Mouse (Mus musculus): ENCODE measurements around the gene Fndc3b. TPM values are rescaled to one million over a fixed set of nuclear protein-coding genes. Genes with fewer than 3 reads are reported as not detected.

Fndc3b gene
- polyA plus RNA-seq, 1 experiment from 2014 or later: 12.3 TPM

DNA sequence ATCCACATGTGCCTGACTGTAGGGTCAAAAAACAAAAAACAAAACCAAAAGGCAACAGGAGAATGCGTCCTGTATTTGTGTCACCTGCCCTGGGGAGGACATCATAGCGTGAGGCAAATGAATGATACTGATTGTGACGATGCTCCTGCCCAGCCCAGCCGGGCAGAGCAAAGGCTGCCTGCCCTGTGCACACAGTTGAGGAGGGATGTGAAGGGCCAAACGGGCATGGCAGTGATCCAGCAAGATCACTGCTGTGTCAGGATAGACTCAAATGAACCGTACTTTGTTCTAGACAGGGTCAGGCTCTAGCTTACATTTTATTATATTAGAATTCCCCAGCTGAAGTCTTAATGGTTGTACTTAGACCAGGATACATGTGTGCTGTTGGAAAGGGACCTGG is 219.3 kb downstream of the Fndc3b start:
- no peak overlapping the region for H3K27ac ChIP-seq (ENCODE audit: low read depth, low read length)
- H3K27me3 ChIP-seq (replicated peaks; ENCODE audit: control insufficient read depth, insufficient read depth, low read length): no peaks in the 10 kb centered on the region
- H3K4me1 ChIP-seq (replicated peaks; ENCODE audit: control insufficient read depth, insufficient read depth, low read length): no peaks in the 10 kb centered on the region
- H3K9me3 ChIP-seq (ENCODE audit: control insufficient read depth, low read length): no peaks in the 10 kb centered on the region
- no peak for ATAC-seq (replicated peaks; ENCODE audit: low FRiP score)
- DNase-seq (ENCODE audit: low spot score): no peak
- WGBS: 88% methylated on average over 6 of the region's 6 CpGs
- H3K36me3 ChIP-seq (ENCODE audit: control insufficient read depth, insufficient read depth, low read length): peaks cover 10% of the 10 kb centered on the region
- no peak overlapping the region for H3K9ac ChIP-seq (ENCODE audit: low read depth, low read length)
- no peak overlapping the region for H3K4me2 ChIP-seq
- no peak overlapping the region for H3K4me3 ChIP-seq (ENCODE audit: low read depth, low read length)

DNA sequence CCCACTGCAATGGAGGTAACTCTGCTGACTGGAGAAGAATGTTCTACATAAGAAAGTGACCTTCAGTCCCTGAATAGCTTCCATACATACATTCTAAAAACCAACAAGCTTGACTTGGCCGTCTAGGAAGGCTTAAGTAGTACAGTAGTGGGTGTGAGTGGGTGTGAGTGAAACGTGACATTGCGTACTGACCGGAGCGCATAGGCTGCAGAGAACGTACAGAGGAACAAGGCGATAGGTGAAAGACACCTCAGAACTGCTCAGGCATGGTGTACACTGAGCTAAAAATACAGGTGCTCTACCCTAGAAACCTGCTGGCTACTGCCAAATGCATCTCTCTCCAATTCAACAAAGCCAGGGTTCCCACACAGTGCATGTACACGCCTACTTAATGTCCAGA is 219.7 kb downstream of the Fndc3b start:
- Histone ChIP-seq H3K4me1 (replicated peaks; ENCODE audit: control insufficient read depth, insufficient read depth, low read length) (no peaks in the 10 kb centered on the region), H3K4me3 (ENCODE audit: low read depth, low read length) (no peak overlapping the region), H3K4me2 (no peak overlapping the region), H3K9me3 (ENCODE audit: control insufficient read depth, low read length) (no peaks in the 10 kb centered on the region), H3K27me3 (replicated peaks; ENCODE audit: control insufficient read depth, insufficient read depth, low read length) (no peaks in the 10 kb centered on the region), H3K36me3 (ENCODE audit: control insufficient read depth, insufficient read depth, low read length) (peaks cover 11% of the 10 kb centered on the region), H3K27ac (ENCODE audit: low read depth, low read length) (no peak overlapping the region), H3K9ac (ENCODE audit: low read depth, low read length) (no peak overlapping the region)
- DNase-seq (ENCODE audit: low spot score) (no peak), ATAC-seq (replicated peaks; ENCODE audit: low FRiP score) (no peak)
- 89% methylated on average over 8 of the region's 8 CpGs for WGBS

DNA sequence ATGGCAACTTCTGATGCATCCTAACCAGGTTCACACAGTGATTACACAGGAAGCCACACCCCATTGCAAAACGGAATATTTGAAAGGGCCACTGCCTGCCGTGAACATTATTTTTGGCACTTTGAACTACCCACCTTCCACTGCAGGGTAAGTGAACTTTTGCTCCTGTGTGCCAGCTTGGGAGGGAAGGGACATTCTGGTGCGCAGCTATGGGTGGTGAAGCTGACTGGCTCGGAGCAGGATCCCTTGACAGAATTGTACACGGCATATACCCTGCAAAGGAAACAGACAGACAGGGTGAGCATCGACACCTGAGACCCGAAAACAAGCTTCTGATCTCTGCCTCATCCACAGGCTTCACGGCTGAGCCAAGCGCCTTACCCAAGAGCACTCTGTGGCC is 220.2 kb downstream of the Fndc3b start:
- DNase-seq (ENCODE audit: low spot score): no peak
- H3K27me3 ChIP-seq (replicated peaks; ENCODE audit: control insufficient read depth, insufficient read depth, low read length): no peaks in the 10 kb centered on the region
- WGBS: 80% methylated on average over 9 of the region's 9 CpGs
- H3K4me1 ChIP-seq (replicated peaks; ENCODE audit: control insufficient read depth, insufficient read depth, low read length): no peaks in the 10 kb centered on the region
- peaks cover 11% of the 10 kb centered on the region for H3K36me3 ChIP-seq (ENCODE audit: control insufficient read depth, insufficient read depth, low read length)
- H3K4me2 ChIP-seq: no peak overlapping the region
- no peak overlapping the region for H3K9ac ChIP-seq (ENCODE audit: low read depth, low read length)
- H3K27ac ChIP-seq (ENCODE audit: low read depth, low read length): no peak overlapping the region
- H3K9me3 ChIP-seq (ENCODE audit: control insufficient read depth, low read length): no peaks in the 10 kb centered on the region
- no peak overlapping the region for H3K4me3 ChIP-seq (ENCODE audit: low read depth, low read length)
- no peak for ATAC-seq (replicated peaks; ENCODE audit: low FRiP score)

DNA sequence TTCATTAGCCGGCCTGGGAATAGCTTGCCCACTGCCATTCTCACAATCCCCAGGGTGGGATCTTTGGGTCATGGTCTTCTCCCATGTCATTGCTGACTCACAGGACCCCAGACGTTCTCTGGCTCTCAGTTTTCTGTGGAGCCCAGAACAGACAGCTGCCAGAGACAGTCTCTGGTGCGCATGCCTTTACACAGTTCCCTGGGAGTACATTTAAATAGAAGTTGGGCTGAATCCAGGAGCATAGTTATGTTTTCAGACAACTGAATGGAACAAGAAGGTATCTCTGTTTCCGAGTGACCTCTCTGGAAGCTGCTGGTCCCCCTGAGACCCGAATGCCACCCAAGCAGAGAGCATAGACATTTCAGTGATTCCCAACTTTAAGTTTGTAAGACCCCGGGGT is 221.6 kb downstream of the Fndc3b start:
- DNase-seq (ENCODE audit: low spot score) (no peak), ATAC-seq (replicated peaks; ENCODE audit: low FRiP score) (no peak)
- Histone ChIP-seq H3K4me1 (replicated peaks; ENCODE audit: control insufficient read depth, insufficient read depth, low read length) (no peaks in the 10 kb centered on the region), H3K4me2 (no peak overlapping the region), H3K4me3 (ENCODE audit: low read depth, low read length) (no peak overlapping the region), H3K27me3 (replicated peaks; ENCODE audit: control insufficient read depth, insufficient read depth, low read length) (no peaks in the 10 kb centered on the region), H3K9me3 (ENCODE audit: control insufficient read depth, low read length) (no peaks in the 10 kb centered on the region), H3K36me3 (ENCODE audit: control insufficient read depth, insufficient read depth, low read length) (peaks cover 13% of the 10 kb centered on the region), H3K9ac (ENCODE audit: low read depth, low read length) (no peak overlapping the region), H3K27ac (ENCODE audit: low read depth, low read length) (no peak overlapping the region)
- 81% methylated on average over 6 of the region's 6 CpGs for WGBS

DNA sequence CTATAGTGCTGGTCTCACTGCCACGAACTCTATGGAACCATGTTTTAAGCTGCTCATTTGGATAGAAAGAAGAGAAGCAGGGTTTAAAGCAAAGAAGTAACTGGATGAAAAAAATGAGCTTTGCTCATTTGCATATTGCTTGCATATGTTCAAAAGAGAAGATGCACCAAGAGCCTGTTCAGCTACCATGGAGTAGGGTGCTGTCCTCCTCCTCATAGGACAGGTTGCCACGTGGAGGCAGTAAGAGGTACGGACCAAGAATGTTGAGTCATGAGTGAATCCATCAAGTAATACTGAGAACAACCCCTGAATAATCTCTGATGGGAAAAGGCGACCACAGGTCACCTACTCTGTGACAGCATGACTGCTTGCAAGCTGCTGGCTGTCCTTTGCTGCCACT is 226.0 kb downstream of the Fndc3b start:
- H3K36me3 ChIP-seq (ENCODE audit: control insufficient read depth, insufficient read depth, low read length): peaks cover 13% of the 10 kb centered on the region
- no peak overlapping the region for H3K27ac ChIP-seq (ENCODE audit: low read depth, low read length)
- DNase-seq (ENCODE audit: low spot score) (no peak), ATAC-seq (replicated peaks; ENCODE audit: low FRiP score) (no peak)
- H3K4me1 ChIP-seq (replicated peaks; ENCODE audit: control insufficient read depth, insufficient read depth, low read length): no peaks in the 10 kb centered on the region
- H3K9ac ChIP-seq (ENCODE audit: low read depth, low read length): no peak overlapping the region
- no peak overlapping the region for H3K4me3 ChIP-seq (ENCODE audit: low read depth, low read length)
- H3K4me2 ChIP-seq: no peak overlapping the region
- H3K9me3 ChIP-seq (ENCODE audit: control insufficient read depth, low read length): no peaks in the 10 kb centered on the region
- WGBS: 85% methylated on average over 4 of the region's 4 CpGs
- no peaks in the 10 kb centered on the region for H3K27me3 ChIP-seq (replicated peaks; ENCODE audit: control insufficient read depth, insufficient read depth, low read length)

DNA sequence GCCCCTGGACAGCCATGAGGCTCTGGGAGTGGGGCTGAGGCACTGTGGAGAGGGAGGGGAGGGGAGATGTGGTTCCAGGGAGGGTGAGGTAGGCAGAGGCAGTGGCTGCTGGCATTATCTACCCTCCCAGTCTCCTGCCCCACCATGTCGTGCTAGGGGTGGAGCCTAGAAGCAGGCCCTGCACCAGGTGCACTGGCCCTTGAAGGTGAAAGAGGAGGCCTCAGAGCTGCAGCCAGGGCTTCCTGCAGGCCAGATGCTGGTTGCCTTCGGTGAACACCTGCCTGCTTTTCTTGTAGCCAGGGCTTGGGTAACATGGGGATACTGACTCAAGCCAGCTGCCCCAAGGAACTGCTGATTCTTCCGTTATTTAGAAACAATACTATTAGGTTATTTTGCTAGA is 226.4 kb downstream of the Fndc3b start:
- DNase-seq (ENCODE audit: low spot score): no peak
- ATAC-seq (replicated peaks; ENCODE audit: low FRiP score): no peak
- 63% methylated on average over 3 of the region's 3 CpGs for WGBS
- Histone ChIP-seq H3K4me2 (no peak overlapping the region), H3K36me3 (ENCODE audit: control insufficient read depth, insufficient read depth, low read length) (peaks cover 13% of the 10 kb centered on the region), H3K4me1 (replicated peaks; ENCODE audit: control insufficient read depth, insufficient read depth, low read length) (no peaks in the 10 kb centered on the region), H3K27me3 (replicated peaks; ENCODE audit: control insufficient read depth, insufficient read depth, low read length) (no peaks in the 10 kb centered on the region), H3K9ac (ENCODE audit: low read depth, low read length) (no peak overlapping the region), H3K27ac (ENCODE audit: low read depth, low read length) (no peak overlapping the region), H3K4me3 (ENCODE audit: low read depth, low read length) (no peak overlapping the region), H3K9me3 (ENCODE audit: control insufficient read depth, low read length) (no peaks in the 10 kb centered on the region)

DNA sequence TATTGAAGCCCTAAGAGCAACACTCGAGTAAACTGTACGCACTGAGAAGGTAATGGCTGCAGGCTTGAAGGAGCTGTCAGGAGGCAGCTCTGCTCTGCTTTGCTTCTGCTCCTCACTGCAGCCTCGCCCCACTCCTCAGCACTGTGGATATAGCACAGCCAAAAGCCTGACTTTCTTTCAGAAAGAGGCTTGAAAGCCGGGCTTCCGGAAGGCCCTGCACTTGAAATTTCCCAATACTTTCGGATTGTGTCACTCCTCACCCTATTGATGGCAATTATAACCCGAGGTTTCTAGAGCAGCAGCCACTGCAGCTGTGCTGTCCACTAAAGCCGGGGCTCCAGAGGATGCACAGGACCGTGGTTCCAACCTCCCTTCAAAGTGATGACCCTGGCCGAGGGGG is 227.3 kb downstream of the Fndc3b start:
- DNase-seq (ENCODE audit: low spot score): no peak
- Histone ChIP-seq H3K36me3 (ENCODE audit: control insufficient read depth, insufficient read depth, low read length) (peaks cover 13% of the 10 kb centered on the region), H3K27ac (ENCODE audit: low read depth, low read length) (no peak overlapping the region), H3K9me3 (ENCODE audit: control insufficient read depth, low read length) (no peaks in the 10 kb centered on the region), H3K9ac (ENCODE audit: low read depth, low read length) (no peak overlapping the region), H3K4me2 (no peak overlapping the region), H3K4me1 (replicated peaks; ENCODE audit: control insufficient read depth, insufficient read depth, low read length) (no peaks in the 10 kb centered on the region), H3K4me3 (ENCODE audit: low read depth, low read length) (no peak overlapping the region), H3K27me3 (replicated peaks; ENCODE audit: control insufficient read depth, insufficient read depth, low read length) (no peaks in the 10 kb centered on the region)
- WGBS: 87% methylated on average over 10 of the region's 10 CpGs
- no peak for ATAC-seq (replicated peaks; ENCODE audit: low FRiP score)

DNA sequence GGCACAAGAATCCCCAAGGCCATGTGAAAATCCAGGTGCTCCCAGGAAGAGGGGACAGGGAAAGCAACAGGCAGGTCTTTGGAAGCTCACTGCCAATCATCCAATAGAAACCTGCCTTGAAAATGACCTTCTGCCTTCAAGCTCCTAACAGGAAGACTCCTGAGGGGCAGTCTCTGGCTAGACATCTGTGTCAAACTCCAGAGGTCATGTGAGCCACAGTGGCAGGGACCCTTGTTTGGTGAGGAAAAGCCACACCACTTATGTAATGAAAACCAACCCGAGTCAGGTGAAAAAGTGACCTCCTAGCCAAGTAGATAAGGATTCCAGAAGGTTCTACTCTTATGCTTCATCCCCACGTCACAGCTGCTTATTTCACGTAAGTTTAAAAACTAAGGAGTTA is 227.8 kb downstream of the Fndc3b start:
- H3K27ac ChIP-seq (ENCODE audit: low read depth, low read length): no peak overlapping the region
- no peak for ATAC-seq (replicated peaks; ENCODE audit: low FRiP score)
- no peak overlapping the region for H3K4me3 ChIP-seq (ENCODE audit: low read depth, low read length)
- WGBS: 74% methylated on average over 3 of the region's 3 CpGs
- H3K36me3 ChIP-seq (ENCODE audit: control insufficient read depth, insufficient read depth, low read length): peaks cover 13% of the 10 kb centered on the region
- no peak for DNase-seq (ENCODE audit: low spot score)
- H3K9me3 ChIP-seq (ENCODE audit: control insufficient read depth, low read length): no peaks in the 10 kb centered on the region
- H3K4me2 ChIP-seq: no peak overlapping the region
- no peak overlapping the region for H3K9ac ChIP-seq (ENCODE audit: low read depth, low read length)
- H3K27me3 ChIP-seq (replicated peaks; ENCODE audit: control insufficient read depth, insufficient read depth, low read length): no peaks in the 10 kb centered on the region
- H3K4me1 ChIP-seq (replicated peaks; ENCODE audit: control insufficient read depth, insufficient read depth, low read length): no peaks in the 10 kb centered on the region

DNA sequence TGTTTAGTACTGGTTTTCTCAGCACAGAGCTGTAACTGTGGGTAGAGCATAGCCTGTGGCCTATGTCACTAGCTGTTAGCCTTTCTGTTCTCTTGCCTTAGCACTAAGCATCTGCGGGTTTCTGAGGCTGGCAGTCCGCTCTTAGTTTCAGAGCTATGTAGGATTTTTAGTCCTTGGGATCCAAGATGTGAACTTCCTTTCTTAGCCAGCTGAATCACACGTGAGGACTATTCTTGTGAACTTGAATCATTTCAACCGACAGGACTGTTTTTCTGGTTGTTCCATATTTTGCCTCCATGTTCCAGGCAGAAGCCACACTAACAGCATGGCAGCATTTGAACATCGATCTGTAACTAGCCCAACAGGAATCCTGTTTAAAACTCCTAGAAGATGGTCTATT is 229.4 kb downstream of the Fndc3b start:
- Histone ChIP-seq H3K9me3 (ENCODE audit: control insufficient read depth, low read length) (no peaks in the 10 kb centered on the region), H3K4me2 (no peak overlapping the region), H3K36me3 (ENCODE audit: control insufficient read depth, insufficient read depth, low read length) (peaks cover 2% of the 10 kb centered on the region; the same call in 1 of the 2 replicates), H3K9ac (ENCODE audit: low read depth, low read length) (no peak overlapping the region), H3K27ac (ENCODE audit: low read depth, low read length) (no peak overlapping the region), H3K4me3 (ENCODE audit: low read depth, low read length) (no peak overlapping the region), H3K4me1 (replicated peaks; ENCODE audit: control insufficient read depth, insufficient read depth, low read length) (no peaks in the 10 kb centered on the region), H3K27me3 (replicated peaks; ENCODE audit: control insufficient read depth, insufficient read depth, low read length) (no peaks in the 10 kb centered on the region)
- ATAC-seq (replicated peaks; ENCODE audit: low FRiP score) (no peak), DNase-seq (ENCODE audit: low spot score) (no peak)
- 87% methylated on average over 5 of the region's 5 CpGs for WGBS

All from liver, embryonic 11.5 days (tissue).